Mouse (Mus musculus) c-Kit-positive CD71-positive TER-119-negative erythroid progenitor cells, embryonic 14.5 days (primary cell): ENCODE results near the gene Sars2.

Experiments
- DNase-seq: peaks from one replicate; pipeline ENCODE4 v3.0.0-alpha.2; 2013; ENCODE audit warnings: low read depth

Gene Sars2

GRCm38 (mm10) chr7:28780067-28780658 lies 38.4 kb downstream of the Sars2 start:
- DNase-seq = peak; percentile 93

GRCm38 (mm10) chr7:28780857-28781256 lies 39.1 kb downstream of the Sars2 start:
- DNase-seq = no peak

DNA sequence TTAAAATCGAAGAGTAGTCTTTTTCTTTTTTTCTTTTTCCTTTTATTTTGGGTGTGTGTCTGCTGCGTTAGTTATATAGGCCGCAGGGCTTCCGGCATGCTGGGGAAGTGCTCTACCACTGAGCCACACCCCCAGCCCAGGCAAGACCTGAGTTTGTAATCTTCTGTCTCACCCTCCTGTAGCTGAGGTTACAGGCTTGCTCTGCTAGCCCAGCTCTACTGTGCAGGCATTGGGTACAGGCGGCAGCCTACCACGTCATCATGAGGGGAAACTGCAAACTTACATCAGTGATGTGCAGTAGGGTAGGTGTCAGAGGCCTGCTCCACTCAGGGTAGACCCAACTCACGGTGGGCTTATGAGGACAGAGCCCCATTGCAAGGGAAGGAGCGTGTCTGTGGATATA lies 39.5 kb downstream of the Sars2 start:
- DNase-seq = no peak

DNA sequence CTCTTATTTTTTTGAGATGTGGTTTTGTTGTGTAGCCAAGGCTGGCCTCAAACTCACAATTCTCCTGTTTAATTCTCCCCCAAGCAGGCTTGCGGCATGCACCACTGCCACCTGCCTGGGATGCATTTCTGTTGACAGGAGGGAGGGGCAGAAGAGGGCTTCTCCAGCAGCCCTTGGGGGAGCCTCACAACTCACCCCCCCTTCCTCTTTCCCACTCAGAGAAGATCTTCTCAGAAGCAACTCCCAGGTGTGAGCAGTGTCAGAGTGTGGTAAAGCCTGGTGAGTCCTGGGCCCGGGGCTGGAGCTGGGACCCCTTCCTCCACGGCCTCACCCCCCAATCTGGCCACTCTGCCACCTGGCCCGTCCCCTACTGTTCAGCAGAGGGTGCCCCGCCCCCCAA lies 43.4 kb downstream of the Sars2 start:
- no peak for DNase-seq

- DNase-seq = no peak
Measured at GRCm38 (mm10) chr7:28787884-28788283, 46.1 kb downstream of the Sars2 start.

DNA sequence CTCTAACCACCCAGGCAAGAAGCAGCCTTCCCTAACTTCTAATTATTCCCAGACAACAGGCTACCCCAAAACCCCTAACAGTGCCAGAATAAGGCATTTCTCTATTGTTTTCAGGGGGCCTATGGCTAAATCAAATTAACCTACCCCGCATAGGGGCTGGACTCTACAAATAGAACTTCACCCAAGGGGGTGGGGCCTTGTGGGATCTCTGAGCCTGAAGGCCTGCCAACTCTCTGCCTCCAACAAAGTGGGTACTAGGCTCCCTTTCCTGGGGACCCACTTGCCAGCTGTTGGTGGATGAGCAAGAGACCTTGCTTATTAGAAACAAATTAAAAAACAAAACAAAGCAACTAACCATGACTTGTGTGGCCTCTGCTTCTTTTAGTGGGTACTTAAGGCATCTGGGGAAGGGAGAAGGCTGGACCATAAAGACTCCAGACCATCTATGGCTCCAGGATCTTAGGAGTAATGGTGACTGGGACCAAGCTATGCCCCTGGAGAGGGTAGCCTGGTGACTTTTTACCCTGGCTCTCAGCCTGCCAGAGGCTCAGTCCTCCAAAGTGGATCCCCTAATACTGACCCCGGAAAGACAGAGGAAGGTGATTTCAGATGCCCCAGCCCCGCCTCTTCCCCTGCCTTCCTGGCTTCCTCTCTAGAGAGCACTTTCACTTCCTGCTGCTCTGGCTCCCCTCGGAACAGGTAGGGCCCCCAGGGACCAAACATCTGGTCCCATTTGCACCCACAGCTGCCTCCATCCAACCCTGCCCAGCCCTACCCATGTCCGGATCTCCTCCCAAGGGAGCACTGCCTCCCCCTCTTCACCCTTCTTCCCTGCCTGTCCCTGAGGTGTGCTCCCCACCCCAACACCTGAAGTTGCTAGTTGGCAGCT lies 46.8 kb downstream of the Sars2 start, which contains the start of gene Rinl:
TSS of gene Rinl (plus strand) at position 663 of the 889 bp plus-strand sequence.
- no peak for DNase-seq

DNA sequence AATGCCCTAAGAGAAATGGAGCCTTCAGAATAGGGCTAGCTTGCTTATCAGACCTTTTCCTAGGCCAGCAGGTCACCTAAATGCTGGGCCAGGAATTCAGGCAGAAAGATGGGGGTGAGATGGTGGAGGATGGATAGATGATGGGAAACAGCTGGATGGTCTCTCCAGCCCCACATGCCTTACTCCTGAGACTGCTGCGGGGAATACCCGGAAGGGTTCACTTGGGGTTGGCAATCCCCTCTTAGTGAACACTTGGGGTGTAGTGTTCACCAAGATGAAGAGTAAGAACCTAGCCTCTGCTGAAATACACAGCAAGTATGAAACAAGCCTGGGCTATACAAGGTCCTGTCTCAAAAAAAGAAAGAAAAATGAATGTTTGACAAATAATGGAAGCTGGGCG lies 47.4 kb downstream of the Sars2 start:
- DNase-seq = no peak

DNA sequence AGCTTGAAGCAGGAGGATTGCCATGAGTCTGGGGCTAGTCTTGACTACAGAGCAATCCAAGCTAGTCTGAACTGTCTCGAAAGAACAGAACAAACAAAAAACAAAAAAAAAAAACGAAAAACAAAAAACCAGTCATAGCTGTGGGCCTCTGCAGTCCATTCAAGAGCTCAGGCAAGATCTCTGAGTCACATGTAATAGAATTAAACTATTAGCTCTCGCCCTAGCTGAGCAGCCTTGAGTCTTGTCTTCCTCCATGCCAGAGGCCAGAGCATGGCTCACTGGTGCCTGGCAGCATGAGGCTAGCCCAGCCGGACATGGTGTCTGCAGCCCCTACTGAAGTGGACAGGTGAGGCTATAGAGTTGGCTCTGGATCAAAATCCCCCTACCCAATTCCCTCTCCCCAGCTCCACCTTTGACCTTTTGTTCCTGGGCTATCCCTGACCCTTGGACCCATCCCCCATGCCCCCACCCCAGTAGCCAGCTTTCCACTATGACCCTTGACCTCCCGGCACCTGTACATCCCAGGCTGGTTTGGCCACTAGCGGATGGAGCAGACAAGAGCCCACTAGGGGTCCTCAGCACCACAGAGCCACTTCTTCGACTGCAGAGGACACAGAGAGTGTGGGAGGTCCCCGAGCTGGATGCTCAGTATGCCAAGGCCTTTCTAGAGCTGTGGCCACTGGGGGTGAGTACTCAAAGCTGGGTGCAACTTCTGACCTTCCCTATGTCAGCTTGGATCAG lies 48.4 kb downstream of the Sars2 start:
- DNase-seq = no peak

DNA sequence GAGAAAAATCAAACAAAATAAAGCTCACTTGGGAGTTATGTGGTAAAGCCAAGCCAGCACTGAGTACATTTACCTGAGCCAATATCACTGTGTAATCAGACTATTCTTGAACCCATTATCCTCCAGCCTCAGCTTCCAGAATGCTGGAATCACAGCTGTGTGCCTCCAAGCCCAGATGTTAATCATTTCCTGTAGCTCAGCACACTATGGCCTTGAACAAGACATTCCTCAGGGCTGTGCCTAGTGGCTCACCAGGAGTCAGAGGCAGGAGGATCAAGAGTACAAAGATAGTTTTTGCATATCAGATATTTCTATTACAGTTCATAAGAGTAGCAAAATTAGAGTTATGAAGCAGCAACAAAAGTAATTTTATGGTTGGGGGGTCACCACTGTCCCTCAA lies 49.9 kb downstream of the Sars2 start:
- DNase-seq = no peak

DNA sequence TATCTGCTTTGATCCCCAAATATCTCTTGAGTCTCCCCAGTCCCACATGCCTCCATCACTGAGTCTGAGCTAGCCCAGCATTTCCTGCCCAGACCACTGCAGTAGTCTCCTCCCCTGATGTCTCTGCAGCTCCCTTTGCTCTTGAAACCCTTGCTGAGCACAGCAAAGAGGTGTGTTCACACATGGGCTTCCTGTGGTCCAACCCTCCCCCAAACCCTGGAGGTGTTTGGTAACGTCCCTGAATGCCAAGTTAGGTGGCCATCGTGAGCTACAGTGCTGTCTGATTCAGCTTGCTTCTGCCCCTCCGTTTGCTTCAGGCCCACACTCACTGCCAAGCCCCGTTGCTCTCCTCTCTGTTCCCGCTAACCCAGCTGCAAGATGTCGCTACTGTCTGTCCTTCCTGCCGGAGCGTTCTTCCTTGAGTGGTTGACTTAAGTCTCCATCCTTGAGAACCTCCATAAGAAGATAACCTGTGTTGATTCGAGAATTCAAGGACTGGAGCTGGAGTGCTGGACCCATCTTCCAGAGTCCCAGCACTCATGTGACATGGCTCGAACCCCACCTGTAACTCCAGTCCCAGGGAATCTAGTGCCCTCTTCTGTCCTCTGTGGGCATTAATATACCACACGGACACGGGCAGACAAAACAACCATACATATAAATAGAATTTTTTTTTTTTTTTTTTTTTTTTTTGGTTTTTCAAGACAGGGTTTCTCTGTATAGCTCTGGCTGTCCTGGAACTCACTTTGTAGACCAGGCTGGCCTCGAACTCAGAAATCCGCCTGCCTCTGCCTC lies 50.8 kb downstream of the Sars2 start:
- no peak for DNase-seq

DNA sequence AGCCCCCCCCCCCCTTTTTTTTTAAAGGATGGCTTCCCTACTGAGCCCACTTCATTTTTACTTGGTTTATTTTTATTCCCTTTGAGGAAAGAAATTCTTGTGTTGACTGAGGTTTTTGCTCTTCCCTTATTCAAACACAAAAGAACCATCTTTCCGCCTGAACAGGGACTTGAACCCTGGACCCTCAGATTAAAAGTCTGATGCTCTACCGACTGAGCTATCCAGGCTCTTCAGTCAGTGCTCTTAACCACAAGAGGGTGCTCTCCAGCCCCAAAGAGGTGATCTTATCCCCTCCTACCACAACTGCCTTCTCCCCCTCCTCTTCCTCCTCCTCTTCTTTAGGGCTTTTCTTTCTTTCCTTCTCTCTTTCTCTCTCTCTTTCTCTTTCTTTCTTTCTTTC lies 52.0 kb downstream of the Sars2 start:
- DNase-seq = no peak

GRCm38 (mm10) chr7:28794496-28794895 lies 52.7 kb downstream of the Sars2 start:
- no peak for DNase-seq

DNA sequence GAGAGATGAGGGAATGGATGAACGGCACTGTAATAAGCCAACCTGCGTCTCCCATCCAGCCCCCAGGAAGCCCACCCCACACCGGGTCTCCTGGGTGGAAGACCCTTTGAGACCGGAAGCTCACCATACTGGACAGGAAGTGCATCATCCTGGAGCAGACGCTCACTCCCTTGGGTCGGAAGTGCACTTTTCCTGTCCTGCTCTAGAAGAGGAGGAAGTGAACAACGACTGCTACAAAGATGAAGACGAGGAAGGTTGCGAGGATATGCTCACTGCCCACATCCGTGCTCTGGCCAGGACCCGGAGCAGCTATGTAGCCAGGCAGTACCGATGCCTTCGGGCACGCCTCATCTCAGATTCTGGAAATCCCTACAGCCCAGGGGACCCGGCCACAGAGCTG lies 54.0 kb downstream of the Sars2 start:
- DNase-seq = no peak

DNA sequence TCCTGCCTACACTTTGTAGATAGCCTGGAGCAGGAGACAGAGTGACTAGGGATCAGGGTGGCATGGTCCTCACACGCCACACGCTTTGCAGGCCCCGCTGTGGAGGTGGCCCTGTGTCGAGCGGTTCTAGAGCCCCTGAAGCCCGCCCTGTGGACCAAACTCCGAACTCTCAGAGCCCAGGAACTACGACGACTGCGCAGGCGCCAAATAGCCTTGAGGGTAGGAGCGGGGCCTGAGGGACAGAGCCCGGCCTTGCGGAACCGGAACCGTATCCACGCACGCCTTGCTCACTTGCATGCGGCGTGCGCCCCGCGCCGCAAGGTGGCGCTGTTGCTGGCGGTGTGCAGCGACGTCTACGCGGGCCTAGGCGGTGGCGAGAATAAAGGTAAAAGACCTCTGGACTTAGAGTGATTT lies 54.8 kb downstream of the Sars2 start:
- DNase-seq = peak; percentile 61

DNA sequence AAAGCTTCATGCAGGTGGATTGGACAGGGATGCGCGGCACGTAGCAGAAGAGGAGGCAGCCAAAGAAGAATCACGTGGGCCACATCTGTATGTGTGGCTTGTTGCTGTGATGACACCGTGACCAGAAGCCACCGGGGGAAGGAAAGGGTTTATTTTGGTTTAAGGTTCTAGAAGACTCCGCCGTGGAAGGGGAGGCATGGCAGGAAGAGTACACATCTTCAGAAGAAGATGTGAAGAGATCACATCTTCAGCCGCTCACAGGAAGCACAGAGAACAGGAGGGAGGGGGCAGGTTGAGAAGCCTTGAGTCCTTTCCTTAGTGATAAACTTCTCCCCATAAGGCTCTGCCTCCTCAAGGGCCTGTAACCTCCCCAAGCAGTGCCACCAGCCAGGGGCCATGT lies 58.2 kb downstream of the Sars2 start:
- DNase-seq = no peak

GRCm38 (mm10) chr7:28801451-28801850 lies 59.7 kb downstream of the Sars2 start:
- no peak for DNase-seq

- no peak for DNase-seq
Measured at GRCm38 (mm10) chr7:28801901-28802670, 60.3 kb downstream of the Sars2 start.

DNA sequence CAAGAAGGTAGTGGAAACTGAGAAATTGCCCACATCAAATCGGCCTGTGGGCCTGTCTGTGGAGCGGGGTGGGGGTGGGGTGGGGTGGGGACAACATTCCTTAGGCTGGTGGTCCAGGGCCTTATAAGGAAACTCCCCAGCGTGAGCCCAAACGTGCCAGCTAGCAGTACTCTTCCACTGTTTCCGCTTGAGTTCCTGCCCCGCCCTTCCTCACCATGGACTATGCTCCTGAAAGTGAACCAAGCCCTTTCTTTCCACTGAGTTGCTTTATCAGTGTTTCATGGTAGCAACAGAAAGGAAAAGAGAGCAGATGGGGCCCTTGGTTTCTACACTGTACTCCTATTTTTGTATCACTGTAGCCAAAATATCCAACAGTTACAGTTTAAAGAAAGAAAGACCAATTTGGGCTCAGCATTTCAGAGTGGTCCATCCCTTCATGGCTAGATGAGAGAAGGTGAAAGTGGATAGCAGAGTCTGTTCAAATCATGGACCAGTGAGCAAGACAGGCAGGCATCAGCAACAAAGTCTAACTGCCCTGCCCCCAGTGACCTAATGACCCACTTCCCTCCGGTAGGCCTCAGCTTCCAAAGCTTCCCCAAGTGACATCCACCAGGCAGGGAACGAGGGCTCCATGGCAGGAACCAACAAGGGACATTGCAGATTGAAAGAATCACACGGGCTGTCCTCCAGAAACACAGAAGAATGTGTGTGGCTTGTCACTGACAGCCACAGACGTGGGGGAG lies 61.2 kb downstream of the Sars2 start:
- DNase-seq = no peak
